ENCODE assay signal across 1 mouse cellular context in the genomic region with DNA sequence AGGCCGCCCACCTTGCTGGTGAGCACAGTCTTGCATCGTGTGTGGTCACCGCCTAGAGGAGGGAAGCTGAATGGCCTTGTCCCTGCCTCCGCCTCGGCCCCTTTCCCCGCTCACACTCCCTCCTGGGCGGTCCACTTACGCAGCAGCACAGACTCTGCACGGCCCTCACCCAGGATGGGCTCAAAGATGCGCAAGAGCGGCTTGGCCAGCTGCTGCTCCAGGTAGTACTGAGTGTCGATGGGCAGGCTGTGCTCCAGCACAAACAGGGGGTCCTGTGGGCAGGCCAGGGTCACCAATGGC.
TF ChIP-seq lines count a peak whose summit lies in the region.

No protein-coding gene starts in this region.

TF ChIP-seq in CH12.LX, 34 proteins besides CTCF, POLR2A, EP300 and RAD21:
- TF ChIP-seq ZNF384 (IDR thresholded peaks at IDR 0.05; ENCODE audit: low read depth, low read length) (no peak), ZC3H11A (IDR thresholded peaks at IDR 0.05; ENCODE audit: low read depth, low read length) (no peak), TCF12 (IDR thresholded peaks at IDR 0.05; ENCODE audit: low read depth, low read length) (no peak), ZMIZ1 (IDR thresholded peaks at IDR 0.05; ENCODE audit: low read depth, low read length) (no peak; the same call in 1 of the 2 replicates), UBTF (IDR thresholded peaks at IDR 0.05; ENCODE audit: low read depth, low read length) (0 out of 2 replicates have a peak, but pooled peaks have one; percentile 22), HCFC1 (IDR thresholded peaks at IDR 0.05; ENCODE audit: low read depth, low read length) (no peak)
TF ChIP-seq in CH12.LX: peak in this region for 1.
